Mouse (Mus musculus): ENCODE measurements at regions not wholly inside any gene's neighbourhood (a gene's known extent, or its start where the extent isn't known, plus 50 kb on each side); places are given as distances from the start of the nearest gene placed in this dataset.
A peak's percentile ranks its signal among the peaks of the same experiment; 100 is the strongest.

- H3K4me1 ChIP-seq, result no peaks in the 10 kb centered on the region
- H3K27ac ChIP-seq (replicated peaks), result no peak overlapping the region
- ATAC-seq (replicated peaks), result no peak
- no peaks in the 10 kb centered on the region for H3K9me3 ChIP-seq
- no peaks in the 10 kb centered on the region for H3K27me3 ChIP-seq
- H3K4me2 ChIP-seq (replicated peaks), result no peak overlapping the region
- 76% methylated on average over 4 of the region's 4 CpGs for WGBS
- H3K9ac ChIP-seq (replicated peaks), result no peak overlapping the region
- H3K4me3 ChIP-seq, result no peak overlapping the region
- no peaks in the 10 kb centered on the region for H3K36me3 ChIP-seq
Observed at GRCm38 (mm10) chr11:35065959-35066414, 55.0 kb upstream of the Slit3 start.

GRCm38 (mm10) chr11:35057791-35058190 lies 63.2 kb upstream of the Slit3 start:
- H3K36me3 ChIP-seq, result no peaks in the 10 kb centered on the region
- no peaks in the 10 kb centered on the region for H3K9me3 ChIP-seq
- no peak for ATAC-seq (replicated peaks)
- H3K27me3 ChIP-seq, result no peaks in the 10 kb centered on the region
- no peak overlapping the region for H3K27ac ChIP-seq (replicated peaks)
- H3K4me1 ChIP-seq, result no peaks in the 10 kb centered on the region
- 86% methylated on average over 6 of the region's 6 CpGs for WGBS
- H3K9ac ChIP-seq (replicated peaks), result no peak overlapping the region
- no peak overlapping the region for H3K4me3 ChIP-seq
- no peak overlapping the region for H3K4me2 ChIP-seq (replicated peaks)

- Histone ChIP-seq H3K4me2 (replicated peaks) (no peak overlapping the region), H3K9me3 (no peaks in the 10 kb centered on the region), H3K36me3 (no peaks in the 10 kb centered on the region), H3K27ac (replicated peaks) (no peak overlapping the region), H3K9ac (replicated peaks) (no peak overlapping the region), H3K4me1 (no peaks in the 10 kb centered on the region), H3K27me3 (no peaks in the 10 kb centered on the region), H3K4me3 (no peak overlapping the region)
- no peak for ATAC-seq (replicated peaks)
- WGBS, result 75% methylated on average over 7 of the region's 7 CpGs
Observed at GRCm38 (mm10) chr11:35055496-35056125, 65.4 kb upstream of the Slit3 start.

GRCm38 (mm10) chr11:35053613-35053950 lies 67.4 kb upstream of the Slit3 start:
- no peak overlapping the region for H3K4me3 ChIP-seq
- no peak overlapping the region for H3K27ac ChIP-seq (replicated peaks)
- H3K9ac ChIP-seq (replicated peaks), result no peak overlapping the region
- no peaks in the 10 kb centered on the region for H3K27me3 ChIP-seq
- no peak for ATAC-seq (replicated peaks)
- H3K4me1 ChIP-seq, result no peaks in the 10 kb centered on the region
- 90% methylated on average over 2 of the region's 2 CpGs for WGBS
- no peaks in the 10 kb centered on the region for H3K9me3 ChIP-seq
- H3K36me3 ChIP-seq, result no peaks in the 10 kb centered on the region
- no peak overlapping the region for H3K4me2 ChIP-seq (replicated peaks)

GRCm38 (mm10) chr11:35052856-35053612 lies 68.0 kb upstream of the Slit3 start:
- H3K4me1 ChIP-seq, result no peaks in the 10 kb centered on the region
- 92% methylated on average over 4 of the region's 4 CpGs for whole genome bisulfite sequencing
- H3K9ac ChIP-seq (replicated peaks), result no peak overlapping the region

GRCm38 (mm10) chr11:35049663-35050215 lies 71.3 kb upstream of the Slit3 start:
- Histone ChIP-seq H3K27me3 (no peaks in the 10 kb centered on the region), H3K9me3 (no peaks in the 10 kb centered on the region), H3K27ac (replicated peaks) (no peak overlapping the region), H3K36me3 (no peaks in the 10 kb centered on the region), H3K9ac (replicated peaks) (no peak overlapping the region), H3K4me3 (no peak overlapping the region), H3K4me1 (no peaks in the 10 kb centered on the region), H3K4me2 (replicated peaks) (no peak overlapping the region)
- 68% methylated on average over 8 of the region's 8 CpGs for WGBS
- ATAC-seq (replicated peaks), result 0 out of 2 replicates have a peak, but pooled peaks have one; percentile 13

More at GRCm38 (mm10) chr11:35052856-35053612, 68.0 kb upstream of the Slit3 start:
- Histone ChIP-seq H3K27me3 (no peaks in the 10 kb centered on the region), H3K9me3 (no peaks in the 10 kb centered on the region), H3K27ac (replicated peaks) (no peak overlapping the region), H3K4me3 (no peak overlapping the region), H3K4me2 (replicated peaks) (no peak overlapping the region), H3K36me3 (no peaks in the 10 kb centered on the region)
- no peak for ATAC-seq (replicated peaks)

- WGBS, result 86% methylated on average over 1 of the region's 1 CpGs
Observed at GRCm38 (mm10) chr11:35044659-35045058, 76.4 kb upstream of the Slit3 start.

GRCm38 (mm10) chr11:35024448-35024847 lies 96.6 kb upstream of the Slit3 start:
- Histone ChIP-seq H3K4me2 (replicated peaks) (no peak overlapping the region), H3K27me3 (no peaks in the 10 kb centered on the region), H3K4me3 (no peak overlapping the region), H3K27ac (replicated peaks) (no peak overlapping the region), H3K4me1 (no peaks in the 10 kb centered on the region), H3K9me3 (no peaks in the 10 kb centered on the region), H3K36me3 (no peaks in the 10 kb centered on the region), H3K9ac (replicated peaks) (no peak overlapping the region)
- 71% methylated on average over 8 of the region's 8 CpGs for whole genome bisulfite sequencing
- ATAC-seq (replicated peaks), result no peak

More at GRCm38 (mm10) chr11:35044659-35045058, 76.4 kb upstream of the Slit3 start:
- no peaks in the 10 kb centered on the region for H3K4me1 ChIP-seq
- H3K4me3 ChIP-seq, result no peak overlapping the region
- no peaks in the 10 kb centered on the region for H3K27me3 ChIP-seq
- no peak overlapping the region for H3K4me2 ChIP-seq (replicated peaks)
- H3K27ac ChIP-seq (replicated peaks), result no peak overlapping the region
- H3K9ac ChIP-seq (replicated peaks), result no peak overlapping the region
- H3K9me3 ChIP-seq, result no peaks in the 10 kb centered on the region
- no peak for ATAC-seq (replicated peaks)
- H3K36me3 ChIP-seq, result no peaks in the 10 kb centered on the region

- Histone ChIP-seq H3K4me1 (no peaks in the 10 kb centered on the region), H3K36me3 (no peaks in the 10 kb centered on the region), H3K9me3 (no peaks in the 10 kb centered on the region), H3K4me2 (replicated peaks) (no peak overlapping the region), H3K4me3 (no peak overlapping the region), H3K27me3 (no peaks in the 10 kb centered on the region), H3K9ac (replicated peaks) (no peak overlapping the region), H3K27ac (replicated peaks) (no peak overlapping the region)
- ATAC-seq (replicated peaks), result no peak
- 84% methylated on average over 4 of the region's 4 CpGs for WGBS
Observed at GRCm38 (mm10) chr11:35023813-35024212, 97.2 kb upstream of the Slit3 start.

- H3K27ac ChIP-seq (replicated peaks), result peak overlapping the region; percentile 67; the same call in 1 of the 2 replicates
- no peak overlapping the region for H3K4me3 ChIP-seq
- no peaks in the 10 kb centered on the region for H3K27me3 ChIP-seq
- H3K9ac ChIP-seq (replicated peaks), result no peak overlapping the region
- 46% methylated on average over 3 of the region's 3 CpGs for WGBS
- no peaks in the 10 kb centered on the region for H3K36me3 ChIP-seq
- H3K9me3 ChIP-seq, result no peaks in the 10 kb centered on the region
- peak; percentile 38; the same call in 1 of the 2 replicates for ATAC-seq (replicated peaks)
- no peak overlapping the region for H3K4me2 ChIP-seq (replicated peaks)
- H3K4me1 ChIP-seq, result no peaks in the 10 kb centered on the region
Observed at GRCm38 (mm10) chr11:35021990-35022625, 98.9 kb upstream of the Slit3 start.

GRCm38 (mm10) chr11:35016998-35017397 lies 104.0 kb upstream of the Slit3 start:
- ATAC-seq (replicated peaks), result no peak
- no peak overlapping the region for H3K9ac ChIP-seq (replicated peaks)
- 80% methylated on average over 3 of the region's 3 CpGs for WGBS
- no peak overlapping the region for H3K4me2 ChIP-seq (replicated peaks)
- H3K4me1 ChIP-seq, result peaks cover 3% of the 10 kb centered on the region
- no peak overlapping the region for H3K4me3 ChIP-seq
- H3K9me3 ChIP-seq, result no peaks in the 10 kb centered on the region
- no peaks in the 10 kb centered on the region for H3K36me3 ChIP-seq
- no peak overlapping the region for H3K27ac ChIP-seq (replicated peaks)
- no peaks in the 10 kb centered on the region for H3K27me3 ChIP-seq

Measured in forebrain, embryonic 15.5 days (tissue).